Mouse (Mus musculus): ENCODE data around the gene Slco2b1. TPM values are rescaled to one million over a fixed set of nuclear protein-coding genes. Genes with fewer than 3 reads are reported as not detected.

Slco2b1 gene
- polyA plus RNA-seq, 1 experiment from 2014 or later, result 3.7 TPM

GRCm38 (mm10) chr7:99665731-99666452 is 45.2 kb downstream of the Slco2b1 start:
- H3K27me3 ChIP-seq (ENCODE audit: control insufficient read depth, insufficient read depth, low read length), result 0 out of 2 replicates have a peak, but pooled peaks cover 7% of the 10 kb centered on the region
- H3K4me3 ChIP-seq (ENCODE audit: low read length), result no peak overlapping the region
- no peak overlapping the region for H3K27ac ChIP-seq (ENCODE audit: low read length)
- H3K9me3 ChIP-seq (replicated peaks; ENCODE audit: control insufficient read depth, low read length), result no peaks in the 10 kb centered on the region
- no peaks in the 10 kb centered on the region for H3K36me3 ChIP-seq (ENCODE audit: control insufficient read depth, insufficient read depth)
- ATAC-seq (replicated peaks; ENCODE audit: extremely low read depth, insufficient read depth, low FRiP score), result no peak
- WGBS, result 82% methylated on average over 10 of the region's 10 CpGs
- no peak overlapping the region for H3K4me2 ChIP-seq (ENCODE audit: low read depth, low read length)
- no peak overlapping the region for H3K9ac ChIP-seq (ENCODE audit: low read length)
- H3K4me1 ChIP-seq (ENCODE audit: control insufficient read depth, insufficient read depth, low read length), result peaks cover 19% of the 10 kb centered on the region

GRCm38 (mm10) chr7:99664571-99665485 is 46.3 kb downstream of the Slco2b1 start:
- peaks cover 19% of the 10 kb centered on the region for H3K4me1 ChIP-seq (ENCODE audit: control insufficient read depth, insufficient read depth, low read length)
- WGBS, result 36% methylated on average over 11 of the region's 11 CpGs

GRCm38 (mm10) chr7:99663507-99664220 is 47.5 kb downstream of the Slco2b1 start:
- H3K4me1 ChIP-seq (ENCODE audit: control insufficient read depth, insufficient read depth, low read length), result peaks cover 19% of the 10 kb centered on the region
- ATAC-seq (replicated peaks; ENCODE audit: extremely low read depth, insufficient read depth, low FRiP score), result no peak
- no peak overlapping the region for H3K27ac ChIP-seq (ENCODE audit: low read length)
- no peak overlapping the region for H3K9ac ChIP-seq (ENCODE audit: low read length)
- 86% methylated on average over 9 of the region's 9 CpGs for whole genome bisulfite sequencing
- H3K36me3 ChIP-seq (ENCODE audit: control insufficient read depth, insufficient read depth), result no peaks in the 10 kb centered on the region
- H3K27me3 ChIP-seq (ENCODE audit: control insufficient read depth, insufficient read depth, low read length), result peaks cover 15% of the 10 kb centered on the region
- H3K4me3 ChIP-seq (ENCODE audit: low read length), result no peak overlapping the region
- no peak overlapping the region for H3K4me2 ChIP-seq (ENCODE audit: low read depth, low read length)
- H3K9me3 ChIP-seq (replicated peaks; ENCODE audit: control insufficient read depth, low read length), result no peaks in the 10 kb centered on the region

More at GRCm38 (mm10) chr7:99664571-99665485, 46.3 kb downstream of the Slco2b1 start:
- Histone ChIP-seq H3K27me3 (ENCODE audit: control insufficient read depth, insufficient read depth, low read length) (peaks cover 11% of the 10 kb centered on the region), H3K9ac (ENCODE audit: low read length) (no peak overlapping the region), H3K27ac (ENCODE audit: low read length) (0 out of 2 replicates have a peak overlapping the region, but pooled peaks have one; percentile 38), H3K9me3 (replicated peaks; ENCODE audit: control insufficient read depth, low read length) (no peaks in the 10 kb centered on the region), H3K36me3 (ENCODE audit: control insufficient read depth, insufficient read depth) (no peaks in the 10 kb centered on the region), H3K4me3 (ENCODE audit: low read length) (no peak overlapping the region), H3K4me2 (ENCODE audit: low read depth, low read length) (no peak overlapping the region)
- ATAC-seq (replicated peaks; ENCODE audit: extremely low read depth, insufficient read depth, low FRiP score), result peak; percentile 33

GRCm38 (mm10) chr7:99662311-99662710 is 48.8 kb downstream of the Slco2b1 start:
- H3K27me3 ChIP-seq (ENCODE audit: control insufficient read depth, insufficient read depth, low read length), result peaks cover 12% of the 10 kb centered on the region
- H3K4me2 ChIP-seq (ENCODE audit: low read depth, low read length), result no peak overlapping the region
- ATAC-seq (replicated peaks; ENCODE audit: extremely low read depth, insufficient read depth, low FRiP score), result no peak
- peaks cover 19% of the 10 kb centered on the region for H3K4me1 ChIP-seq (ENCODE audit: control insufficient read depth, insufficient read depth, low read length)
- no peak overlapping the region for H3K27ac ChIP-seq (ENCODE audit: low read length)
- no peaks in the 10 kb centered on the region for H3K9me3 ChIP-seq (replicated peaks; ENCODE audit: control insufficient read depth, low read length)
- H3K36me3 ChIP-seq (ENCODE audit: control insufficient read depth, insufficient read depth), result no peaks in the 10 kb centered on the region
- no peak overlapping the region for H3K4me3 ChIP-seq (ENCODE audit: low read length)
- 69% methylated on average over 2 of the region's 2 CpGs for WGBS
- no peak overlapping the region for H3K9ac ChIP-seq (ENCODE audit: low read length)

GRCm38 (mm10) chr7:99661571-99662230 is 49.4 kb downstream of the Slco2b1 start:
- Histone ChIP-seq H3K27me3 (ENCODE audit: control insufficient read depth, insufficient read depth, low read length) (peaks cover 11% of the 10 kb centered on the region), H3K27ac (ENCODE audit: low read length) (no peak overlapping the region), H3K36me3 (ENCODE audit: control insufficient read depth, insufficient read depth) (no peaks in the 10 kb centered on the region), H3K4me3 (ENCODE audit: low read length) (no peak overlapping the region), H3K4me1 (ENCODE audit: control insufficient read depth, insufficient read depth, low read length) (peaks cover 19% of the 10 kb centered on the region), H3K9me3 (replicated peaks; ENCODE audit: control insufficient read depth, low read length) (no peaks in the 10 kb centered on the region), H3K9ac (ENCODE audit: low read length) (no peak overlapping the region), H3K4me2 (ENCODE audit: low read depth, low read length) (no peak overlapping the region)
- WGBS, result 52% methylated on average over 14 of the region's 14 CpGs
- ATAC-seq (replicated peaks; ENCODE audit: extremely low read depth, insufficient read depth, low FRiP score), result peak; percentile 49; the same call in 1 of the 2 replicates

GRCm38 (mm10) chr7:99661071-99661470 is 50.1 kb downstream of the Slco2b1 start:
- no peak overlapping the region for H3K4me2 ChIP-seq (ENCODE audit: low read depth, low read length)
- H3K36me3 ChIP-seq (ENCODE audit: control insufficient read depth, insufficient read depth), result no peaks in the 10 kb centered on the region
- no peak overlapping the region for H3K27ac ChIP-seq (ENCODE audit: low read length)
- no peak overlapping the region for H3K4me3 ChIP-seq (ENCODE audit: low read length)
- no peak overlapping the region for H3K9ac ChIP-seq (ENCODE audit: low read length)
- H3K27me3 ChIP-seq (ENCODE audit: control insufficient read depth, insufficient read depth, low read length), result peaks cover 10% of the 10 kb centered on the region
- ATAC-seq (replicated peaks; ENCODE audit: extremely low read depth, insufficient read depth, low FRiP score), result no peak
- peaks cover 19% of the 10 kb centered on the region for H3K4me1 ChIP-seq (ENCODE audit: control insufficient read depth, insufficient read depth, low read length)
- no peaks in the 10 kb centered on the region for H3K9me3 ChIP-seq (replicated peaks; ENCODE audit: control insufficient read depth, low read length)
- 84% methylated on average over 9 of the region's 9 CpGs for WGBS

- WGBS, result 43% methylated on average over 12 of the region's 12 CpGs
- Histone ChIP-seq H3K36me3 (ENCODE audit: control insufficient read depth, insufficient read depth) (no peaks in the 10 kb centered on the region), H3K4me2 (ENCODE audit: low read depth, low read length) (no peak overlapping the region), H3K9me3 (replicated peaks; ENCODE audit: control insufficient read depth, low read length) (no peaks in the 10 kb centered on the region), H3K27me3 (ENCODE audit: control insufficient read depth, insufficient read depth, low read length) (peaks cover 10% of the 10 kb centered on the region), H3K4me1 (ENCODE audit: control insufficient read depth, insufficient read depth, low read length) (peaks cover 10% of the 10 kb centered on the region), H3K4me3 (ENCODE audit: low read length) (no peak overlapping the region), H3K9ac (ENCODE audit: low read length) (no peak overlapping the region), H3K27ac (ENCODE audit: low read length) (no peak overlapping the region)
- no peak for ATAC-seq (replicated peaks; ENCODE audit: extremely low read depth, insufficient read depth, low FRiP score)
Observed at GRCm38 (mm10) chr7:99659379-99660029, 51.6 kb downstream of the Slco2b1 start.

- H3K4me3 ChIP-seq (ENCODE audit: low read length), result no peak overlapping the region
- H3K27me3 ChIP-seq (ENCODE audit: control insufficient read depth, insufficient read depth, low read length), result no peaks in the 10 kb centered on the region; the same call in 1 of the 2 replicates
- no peak for ATAC-seq (replicated peaks; ENCODE audit: extremely low read depth, insufficient read depth, low FRiP score)
- no peak overlapping the region for H3K4me2 ChIP-seq (ENCODE audit: low read depth, low read length)
- WGBS, result 54% methylated on average over 11 of the region's 11 CpGs
- no peaks in the 10 kb centered on the region for H3K4me1 ChIP-seq (ENCODE audit: control insufficient read depth, insufficient read depth, low read length)
- H3K27ac ChIP-seq (ENCODE audit: low read length), result no peak overlapping the region
- no peaks in the 10 kb centered on the region for H3K9me3 ChIP-seq (replicated peaks; ENCODE audit: control insufficient read depth, low read length)
- H3K36me3 ChIP-seq (ENCODE audit: control insufficient read depth, insufficient read depth), result no peaks in the 10 kb centered on the region
- H3K9ac ChIP-seq (ENCODE audit: low read length), result no peak overlapping the region
Observed at GRCm38 (mm10) chr7:99654244-99654643, 56.9 kb downstream of the Slco2b1 start.

All from heart, embryonic 16.5 days (tissue).